Mouse (Mus musculus): ENCODE results near the gene Ifi206. TPM values are rescaled to one million over a fixed set of nuclear protein-coding genes. Genes with fewer than 3 reads are reported as not detected.

Gene Ifi206
- polyA plus RNA-seq, 1 experiment = 1.0 TPM

DNA sequence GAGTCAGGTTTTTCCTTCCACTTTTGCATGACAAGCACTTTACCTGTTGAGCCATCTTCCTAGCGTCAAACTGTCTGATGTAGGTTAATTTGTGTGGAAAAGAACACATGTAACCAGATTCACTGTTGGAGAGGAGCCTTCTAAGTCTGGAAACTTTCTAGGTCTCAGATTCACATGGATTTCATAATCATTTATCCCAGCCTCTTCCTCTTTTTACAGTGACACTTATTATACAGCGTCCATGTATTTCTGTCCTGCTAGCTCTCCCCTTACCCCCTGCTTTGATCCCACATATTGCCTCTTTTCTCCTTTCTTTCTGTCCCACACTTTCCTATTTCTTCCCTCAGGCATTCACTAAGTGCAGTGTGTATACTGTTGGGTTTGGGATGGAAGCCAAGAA lies 64.5 kb downstream of the Ifi206 start:
- DNase-seq (ENCODE audit: low read depth, low spot score) = no peak
- WGBS = 56% methylated on average over 2 of the region's 2 CpGs

DNA sequence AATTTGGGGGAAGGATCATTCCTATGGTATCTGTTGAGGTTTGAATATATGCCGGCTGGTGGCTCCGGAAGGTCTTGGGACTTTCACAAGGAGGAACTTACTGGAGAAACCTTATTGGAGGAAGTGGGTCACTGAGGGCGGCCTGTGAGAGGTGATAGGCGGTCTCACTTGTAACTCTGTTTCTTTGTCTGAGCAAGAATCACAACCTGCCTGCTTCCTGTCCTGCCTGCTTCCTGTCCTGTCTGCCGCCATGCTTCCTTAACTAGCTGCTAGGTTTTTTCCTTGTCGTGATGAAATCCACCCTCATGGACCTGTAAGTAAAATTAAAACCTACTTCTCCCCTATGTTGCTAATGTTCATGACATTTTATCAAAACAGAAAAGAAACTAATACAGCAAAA lies 70.5 kb downstream of the Ifi206 start:
- DNase-seq (ENCODE audit: low read depth, low spot score) = no peak
- 26% methylated on average over 6 of the region's 6 CpGs for WGBS

DNA sequence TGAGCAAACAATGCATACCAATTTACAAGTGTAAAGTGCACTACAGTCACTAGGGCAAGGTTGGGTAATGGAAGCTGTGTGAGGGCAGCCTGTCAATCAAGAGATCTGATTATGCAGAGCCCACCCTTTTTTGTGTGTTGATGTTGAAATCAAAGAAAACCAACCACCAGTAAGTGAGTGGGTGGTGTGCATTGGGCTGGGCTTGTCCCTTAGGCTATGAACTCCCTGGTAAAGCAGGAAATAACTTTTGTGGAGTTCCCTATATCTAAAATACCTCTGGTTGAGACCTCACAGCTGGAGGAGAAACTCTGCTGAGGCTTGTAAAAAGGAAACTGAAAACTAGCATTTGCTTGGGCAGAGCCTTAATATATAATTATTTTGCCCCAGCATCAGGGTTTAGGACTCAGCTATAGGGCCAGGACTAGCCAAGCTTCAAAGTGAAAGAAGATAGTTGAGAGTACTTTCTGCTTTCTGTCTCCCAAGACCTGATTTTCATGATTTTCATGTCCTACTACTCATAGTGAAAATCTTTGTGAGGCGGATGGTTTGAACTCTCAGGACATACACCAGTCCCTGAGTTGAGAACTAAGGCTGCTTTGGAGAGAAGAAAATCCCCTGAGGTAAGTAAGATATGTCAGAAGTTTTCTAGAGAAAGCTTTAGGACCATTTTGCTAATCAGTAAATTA lies 71.8 kb downstream of the Ifi206 start:
- DNase-seq (ENCODE audit: low read depth, low spot score) = peak; percentile 84
- WGBS = 25% methylated on average over 1 of the region's 1 CpGs

DNA sequence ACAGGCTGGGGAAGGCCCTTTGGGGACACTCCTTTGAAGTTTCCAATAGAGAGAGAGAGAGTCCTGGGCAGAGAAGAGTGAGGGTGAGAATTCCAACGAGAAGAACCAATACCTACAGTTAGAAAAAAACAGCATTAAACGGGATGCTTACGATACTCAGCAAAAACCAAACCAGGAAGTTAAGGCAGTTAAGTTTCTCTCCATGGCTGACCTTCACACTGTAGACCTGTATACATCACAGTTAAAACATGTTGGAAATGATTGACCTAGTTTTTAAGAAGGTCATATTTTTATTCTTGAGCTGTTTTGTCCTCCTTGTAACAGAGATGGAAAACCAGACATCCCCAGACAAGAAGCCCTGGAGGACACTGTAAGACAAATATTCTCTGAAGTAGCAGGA lies 72.3 kb downstream of the Ifi206 start:
- no peak for DNase-seq (ENCODE audit: low read depth, low spot score)
- WGBS = 23% methylated on average over 3 of the region's 3 CpGs

Other genes with a start within 250 kb of the Ifi206 start
- gene Olfr418, start 225.0 kb downstream of the Ifi206 start, polyA plus RNA-seq (2012; rRNA removed) = not detected in 2 replicates
- 167 and 349 TPM in 2 replicates for gene Mptx2, start 213.3 kb downstream of the Ifi206 start, polyA plus RNA-seq (2012; rRNA removed)
- gene Ackr1, start 157.3 kb downstream of the Ifi206 start, polyA plus RNA-seq (2012; rRNA removed) = 9.8 and 13.6 TPM in 2 replicates
- gene Aim2, start 140.2 kb downstream of the Ifi206 start, polyA plus RNA-seq (2012; rRNA removed) = 6.1 and 7.0 TPM in 2 replicates
- 6.2 and 7.5 TPM in 2 replicates for gene Cadm3, start 123.3 kb downstream of the Ifi206 start, polyA plus RNA-seq (2012; rRNA removed)
- 0.02 TPM in 1 of 2 replicates, not detected in the other for gene Ifi214, start 44.9 kb upstream of the Ifi206 start, polyA plus RNA-seq (2012; rRNA removed)
- gene Ifi213, start 108.2 kb upstream of the Ifi206 start, polyA plus RNA-seq (2012; rRNA removed) = 0.66 and 0.70 TPM in 2 replicates
- gene Ifi209, start 139.9 kb upstream of the Ifi206 start, polyA plus RNA-seq (2012; rRNA removed) = 0.57 and 0.69 TPM in 2 replicates
- 0.92 and 0.99 TPM in 2 replicates for gene Ifi208, start 182.6 kb upstream of the Ifi206 start, polyA plus RNA-seq (2012; rRNA removed)

Measured in large intestine, adult 2 months (tissue).